Mouse (Mus musculus) ES-Bruce4 (cell line): ENCODE measurements around the gene Brms1.

Source experiments
- CTCF ChIP-seq: IDR thresholded peaks from one replicate; pipeline ENCODE4 v1.8.1; 2011; ENCODE audit warnings: low read depth, low read length
- POLR2A ChIP-seq: IDR thresholded peaks from one replicate; pipeline ENCODE4 v1.8.1; 2011; ENCODE audit warnings: low read length; ENCODE audit not compliant: insufficient read depth

DNA sequence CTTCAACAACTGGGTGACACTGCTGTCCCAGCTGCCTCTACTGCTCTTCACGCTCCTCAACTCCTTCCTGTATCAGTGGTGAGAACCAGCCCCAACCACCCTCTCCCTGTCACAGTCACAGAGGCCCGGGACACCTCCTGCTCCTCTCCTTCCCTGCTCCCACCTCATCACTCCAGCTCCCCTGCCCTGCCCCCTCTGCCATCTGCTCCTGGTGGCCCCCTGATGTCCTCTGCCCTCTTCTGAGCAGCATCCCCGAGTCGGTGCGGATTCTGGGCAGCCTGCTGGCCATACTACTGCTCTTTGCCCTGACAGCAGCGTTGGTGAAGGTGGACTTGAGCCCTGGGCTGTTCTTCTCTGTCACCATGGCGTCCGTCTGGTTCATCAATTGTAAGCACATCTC, 15.0 kb upstream of the Brms1 start:
- TF ChIP-seq POLR2A (no peak), CTCF (no peak)
